Mouse (Mus musculus): ENCODE results near the gene Gm42906.

Gm42906 gene

DNA sequence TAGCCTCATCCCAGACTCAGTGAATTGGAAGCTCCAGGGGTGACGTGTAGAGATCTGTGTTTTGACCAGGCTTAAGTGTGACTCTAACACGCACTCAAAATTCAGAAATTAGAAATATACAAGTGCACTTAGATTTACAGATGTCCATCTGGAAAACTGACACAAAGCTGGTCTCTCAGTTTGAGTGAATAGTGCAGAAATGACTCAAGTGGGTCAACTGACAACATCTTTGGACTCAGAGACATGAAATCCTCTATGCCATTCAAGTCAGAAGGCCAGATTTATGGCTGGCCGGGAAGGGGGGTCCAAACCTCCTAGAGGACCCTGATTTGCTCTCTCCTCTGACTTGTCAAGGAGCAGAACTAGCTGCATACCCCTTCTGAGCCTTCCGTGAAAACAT, 279.9 kb downstream of the Gm42906 start:
- DNase-seq (ENCODE audit: low spot score): no peak

DNA sequence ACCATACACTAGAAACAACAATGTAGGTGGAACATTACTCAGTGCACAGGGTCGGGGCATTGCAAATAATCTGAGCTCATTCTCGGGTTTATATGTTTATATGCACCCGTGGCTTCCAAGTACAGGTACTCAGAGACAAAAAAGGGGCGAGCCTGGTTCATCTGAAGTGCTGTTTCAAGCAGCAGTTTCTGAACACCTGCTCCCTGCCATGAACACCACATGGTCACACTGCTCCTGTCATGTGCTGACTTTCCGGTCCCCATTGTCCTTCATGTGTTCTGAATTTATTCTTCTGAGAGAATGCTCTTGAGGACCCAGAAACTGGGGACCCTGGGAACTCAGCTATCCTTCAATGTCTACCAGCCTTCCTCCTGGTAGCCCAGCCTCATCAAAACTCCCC, 282.2 kb downstream of the Gm42906 start:
- DNase-seq (ENCODE audit: low spot score): no peak

DNA sequence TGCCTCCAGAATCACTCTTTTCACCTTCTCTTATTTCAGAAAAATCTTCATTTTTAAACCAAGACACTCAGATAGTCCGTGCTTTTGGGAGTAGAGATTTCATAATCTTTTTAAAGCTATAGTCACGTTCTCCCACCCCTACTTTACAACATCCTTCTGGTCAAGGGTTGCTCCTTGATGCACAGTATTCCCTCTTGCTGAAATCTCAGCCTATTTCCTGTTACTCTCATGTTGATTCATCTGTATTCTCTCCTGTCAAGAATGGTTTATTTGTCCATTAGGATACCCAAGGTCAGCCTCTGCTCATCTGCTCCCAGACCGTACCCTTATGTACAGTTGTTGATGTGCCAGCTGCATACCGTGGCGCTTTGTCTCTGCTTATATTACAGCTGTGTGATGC, 284.0 kb downstream of the Gm42906 start:
- no peak for DNase-seq (ENCODE audit: low spot score)

DNA sequence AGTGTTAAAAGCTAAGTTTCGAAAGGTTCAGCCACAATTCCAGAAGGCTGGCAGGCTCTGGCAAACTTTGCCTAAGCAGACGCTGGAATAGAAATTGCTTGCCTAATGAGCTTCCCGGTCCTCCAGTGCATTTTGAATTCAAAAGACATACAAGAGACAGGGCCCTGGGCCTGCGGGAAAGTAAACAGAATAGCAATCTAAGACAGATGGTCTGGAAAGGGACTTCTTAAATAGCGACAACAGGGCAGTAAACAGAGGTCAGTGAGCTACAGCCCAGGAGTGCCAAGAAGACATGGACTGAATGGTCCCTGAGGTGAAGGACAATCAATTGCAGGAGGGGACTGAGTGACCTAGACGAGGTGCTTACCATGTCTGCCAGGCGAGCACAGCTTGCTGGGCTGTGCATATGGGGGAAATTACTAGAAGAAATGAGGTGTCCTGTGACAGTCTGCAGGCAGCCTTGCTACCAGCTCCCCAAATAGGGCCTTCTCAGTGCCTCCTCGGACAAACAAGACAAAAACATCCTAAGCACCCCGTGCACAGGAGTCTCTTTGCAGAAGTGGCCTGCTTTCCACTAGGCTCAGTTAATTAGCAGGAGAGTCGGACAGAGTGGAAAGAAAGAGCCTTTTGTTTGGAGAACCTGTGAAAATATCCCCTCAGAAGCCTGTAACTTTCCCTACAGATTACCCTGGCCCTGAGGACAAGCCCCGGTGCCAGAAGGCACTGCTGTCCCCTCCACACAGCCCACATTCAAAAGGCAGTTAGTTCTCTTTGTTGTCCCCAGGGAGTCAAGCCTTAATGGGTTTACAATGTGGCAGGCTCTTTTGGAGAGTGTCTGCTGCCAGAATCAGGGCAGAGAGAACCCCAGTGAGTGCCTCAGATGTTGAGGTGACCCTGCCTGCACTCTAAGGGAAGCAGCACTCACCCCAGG, 285.0 kb downstream of the Gm42906 start:
- DNase-seq (ENCODE audit: low spot score): peak; percentile 86

DNA sequence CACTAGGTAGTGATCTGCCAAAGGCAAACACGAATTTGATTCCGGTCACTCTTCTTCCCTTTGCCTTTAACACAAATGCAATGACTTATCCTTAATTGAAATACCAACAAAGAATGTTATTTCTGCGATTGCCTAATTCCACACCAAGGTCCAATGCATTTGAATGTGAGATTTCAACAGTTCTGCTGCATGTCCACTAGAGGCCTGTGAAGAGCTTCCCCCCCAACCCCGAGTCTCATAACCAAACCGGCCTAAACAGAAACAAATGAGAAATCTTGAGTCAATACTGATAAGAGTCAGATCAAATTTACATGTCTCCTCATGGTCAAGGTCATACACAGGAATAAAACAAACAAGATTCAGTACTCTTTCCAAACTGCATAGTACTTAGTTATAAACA, 285.7 kb downstream of the Gm42906 start:
- DNase-seq (ENCODE audit: low spot score): peak; percentile 91

DNA sequence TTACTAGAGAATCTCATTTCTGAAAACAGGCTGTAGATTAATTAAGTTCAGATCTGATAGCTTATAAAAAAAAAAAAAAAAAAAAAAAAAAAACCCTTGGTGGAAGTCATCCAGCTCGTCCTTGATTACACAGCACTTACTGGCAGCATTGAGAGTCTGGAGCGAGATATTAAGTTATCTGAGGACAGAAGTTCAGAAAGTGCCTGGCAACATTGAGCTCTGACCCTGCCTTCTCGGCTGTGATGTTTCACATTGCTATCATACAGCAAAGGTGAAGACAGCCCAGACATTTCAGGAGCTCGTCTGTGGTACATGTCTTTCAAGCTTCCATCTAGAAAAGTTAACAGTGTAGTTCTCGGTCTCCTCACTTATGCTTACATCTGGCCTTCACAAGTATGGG, 290.1 kb downstream of the Gm42906 start:
- peak; percentile 55 for DNase-seq (ENCODE audit: low spot score)

DNA sequence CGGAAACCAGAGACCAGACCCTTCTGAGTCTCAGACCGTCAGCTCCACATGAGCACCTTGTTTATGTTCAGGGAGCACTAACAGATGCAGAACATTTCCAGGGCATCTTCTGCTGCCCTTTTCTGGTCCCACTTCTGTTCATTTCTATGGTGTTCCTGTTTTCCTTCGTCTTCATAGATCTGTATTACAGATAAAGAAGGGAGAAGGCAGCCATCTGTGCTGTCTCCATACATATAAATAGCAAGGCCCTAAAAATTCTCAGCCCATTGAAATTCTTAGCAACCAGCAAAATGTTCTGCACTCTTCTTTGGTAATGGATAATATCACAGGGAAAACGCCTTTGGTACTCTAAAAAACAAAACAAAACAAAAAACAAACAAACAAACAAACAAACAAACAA, 290.7 kb downstream of the Gm42906 start:
- DNase-seq (ENCODE audit: low spot score): no peak

DNA sequence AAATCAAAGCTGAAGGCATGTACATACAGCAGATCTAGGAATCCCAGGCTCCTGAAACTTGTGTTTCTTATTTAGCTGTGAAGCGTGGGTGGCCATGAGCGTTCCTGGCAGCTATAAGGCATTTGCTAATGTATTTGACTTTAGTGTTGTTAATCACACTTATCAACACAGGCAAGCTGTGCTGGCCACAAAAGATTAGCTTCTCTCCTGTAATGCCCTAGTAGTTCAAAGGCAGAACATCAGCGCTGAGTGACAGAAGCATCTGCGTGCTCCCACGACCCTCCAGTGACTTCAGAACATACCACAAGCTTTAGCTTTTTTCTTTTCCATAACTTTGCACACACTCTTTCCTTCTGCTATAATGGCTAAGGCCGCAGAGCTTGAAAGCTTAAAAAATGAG, 292.0 kb downstream of the Gm42906 start:
- DNase-seq (ENCODE audit: low spot score): no peak

DNA sequence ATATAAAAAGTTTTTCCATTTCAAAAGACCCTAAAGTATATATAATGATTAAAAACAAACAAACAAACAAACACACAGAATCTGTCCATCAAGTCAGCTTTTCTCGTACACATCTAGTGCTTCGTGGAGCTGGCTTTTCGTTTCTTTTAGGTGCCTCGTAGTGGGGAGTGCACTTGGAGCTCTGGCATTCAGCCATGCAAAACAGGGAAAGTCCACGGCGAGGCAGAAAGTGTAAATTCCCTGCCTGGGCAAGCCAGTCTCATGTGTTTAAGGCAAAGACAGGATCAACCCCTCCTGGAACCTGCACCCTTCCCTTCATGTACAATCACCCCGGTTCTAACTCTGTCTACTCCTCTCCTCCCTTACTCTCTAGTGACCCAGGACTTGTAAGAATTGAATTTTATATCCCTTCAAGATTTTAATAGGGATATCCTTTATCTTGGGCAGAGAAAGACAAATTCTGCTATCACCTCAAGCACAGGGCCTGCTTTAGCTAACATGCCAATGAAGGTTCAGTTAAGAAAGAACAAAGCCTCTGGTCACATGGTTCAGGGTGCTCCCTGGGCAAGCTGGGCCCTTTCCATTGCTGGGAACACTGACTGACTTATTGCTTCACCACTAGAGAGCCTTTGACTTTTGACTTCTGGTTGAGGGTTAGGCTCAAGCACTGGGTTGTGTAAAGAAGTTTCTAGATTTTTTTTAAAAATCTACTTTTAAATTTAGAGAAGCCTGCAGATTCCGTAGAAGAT, 292.7 kb downstream of the Gm42906 start:
- DNase-seq (ENCODE audit: low spot score): peak; percentile 83

DNA sequence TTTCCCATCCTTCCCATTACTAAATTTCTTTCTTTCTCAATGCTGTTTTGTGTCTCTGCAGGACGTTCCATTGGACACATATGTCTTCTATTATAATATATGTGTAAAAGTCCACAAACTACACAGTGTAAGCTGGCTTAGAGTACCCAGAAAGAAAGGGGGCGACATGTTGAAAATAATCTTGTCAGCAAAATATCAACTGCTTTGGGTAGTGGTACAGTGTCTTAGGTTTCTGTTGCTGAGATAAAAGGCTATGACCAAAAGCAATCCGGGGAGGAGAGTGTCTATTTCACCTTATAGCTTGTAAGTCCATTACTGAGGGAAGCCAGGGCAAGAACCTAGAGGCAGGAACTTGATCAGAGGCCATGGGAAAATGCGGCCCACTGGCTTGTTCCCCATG, 293.8 kb downstream of the Gm42906 start:
- DNase-seq (ENCODE audit: low spot score): no peak

DNA sequence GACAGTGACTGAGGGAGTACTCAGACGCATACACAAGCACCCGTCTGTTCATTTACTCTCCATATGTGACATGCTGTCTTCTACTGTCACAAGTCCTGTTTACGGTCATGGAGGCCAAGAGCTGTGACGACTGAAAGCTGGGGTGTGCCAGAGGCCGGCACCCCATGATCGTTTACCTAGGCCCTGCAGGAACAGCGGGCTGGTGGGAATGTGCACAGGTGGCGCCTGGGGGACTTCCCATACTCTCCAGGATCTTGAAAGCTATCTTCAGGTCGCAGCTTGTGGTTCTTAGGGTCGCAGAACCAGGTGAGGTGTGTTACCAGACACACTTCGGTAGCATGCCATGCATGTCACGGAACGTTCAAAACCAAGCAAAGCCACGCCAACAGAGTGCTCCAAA, 294.2 kb downstream of the Gm42906 start:
- DNase-seq (ENCODE audit: low spot score): no peak

DNA sequence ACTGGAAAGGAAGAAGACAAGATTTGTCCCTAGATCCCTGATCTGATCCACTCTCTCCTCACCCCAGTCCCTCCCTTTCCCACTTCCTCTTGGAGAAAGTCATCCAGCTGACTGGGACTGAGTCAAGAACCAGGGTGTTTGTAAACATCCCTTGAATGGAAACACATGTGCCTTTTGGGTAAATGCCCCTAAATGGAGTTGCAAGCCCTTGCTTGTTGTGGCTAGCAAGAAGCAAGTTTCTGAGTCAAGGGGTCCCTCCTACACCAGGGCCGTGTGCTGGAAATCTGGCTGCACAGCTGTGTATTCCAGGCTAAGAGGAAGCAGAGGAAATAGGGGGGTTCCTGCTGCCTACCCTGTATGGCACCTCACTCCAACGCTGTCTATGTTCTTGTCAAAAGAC, 298.2 kb downstream of the Gm42906 start:
- peak; percentile 60 for DNase-seq (ENCODE audit: low spot score)

DNA sequence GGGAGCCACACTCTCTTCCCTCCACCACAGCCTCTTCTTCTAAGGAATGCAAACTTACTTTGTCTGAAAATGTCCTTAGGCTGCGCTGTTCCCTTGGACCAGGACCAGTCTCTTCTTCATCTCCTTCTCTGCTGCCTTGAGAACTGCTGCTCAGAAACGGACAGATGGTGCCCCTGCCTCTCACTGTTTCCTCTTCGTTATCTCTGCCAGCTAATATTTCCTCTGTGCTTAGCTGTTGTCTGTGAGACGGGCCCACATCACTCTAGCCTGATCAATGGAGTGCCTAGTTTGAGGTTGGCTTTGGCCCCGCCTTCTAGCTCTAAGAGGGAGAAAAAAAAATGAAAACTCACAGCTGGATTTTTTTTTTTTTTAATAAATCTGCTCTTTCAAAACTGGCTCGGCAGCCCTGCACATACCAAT, 300.7 kb downstream of the Gm42906 start:
- DNase-seq (ENCODE audit: low spot score): no peak

DNA sequence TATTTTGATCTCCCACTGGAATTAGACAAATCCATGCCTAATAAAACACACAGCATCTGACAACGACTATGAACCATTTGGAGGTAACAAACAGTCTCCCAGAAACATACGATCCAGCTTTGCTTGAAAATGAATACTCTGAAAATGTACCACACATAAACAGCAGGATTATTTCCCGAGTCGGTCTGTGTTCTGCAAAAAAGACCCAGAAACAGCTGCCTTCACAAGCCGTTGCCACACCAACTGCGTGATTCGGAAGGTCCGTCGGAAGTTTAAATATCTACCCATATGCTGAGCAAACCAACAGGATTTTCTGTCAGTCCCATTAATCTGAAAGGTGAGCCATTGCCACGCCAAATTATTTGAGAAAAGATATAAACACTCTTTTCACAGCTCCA, 301.4 kb downstream of the Gm42906 start:
- no peak for DNase-seq (ENCODE audit: low spot score)

DNA sequence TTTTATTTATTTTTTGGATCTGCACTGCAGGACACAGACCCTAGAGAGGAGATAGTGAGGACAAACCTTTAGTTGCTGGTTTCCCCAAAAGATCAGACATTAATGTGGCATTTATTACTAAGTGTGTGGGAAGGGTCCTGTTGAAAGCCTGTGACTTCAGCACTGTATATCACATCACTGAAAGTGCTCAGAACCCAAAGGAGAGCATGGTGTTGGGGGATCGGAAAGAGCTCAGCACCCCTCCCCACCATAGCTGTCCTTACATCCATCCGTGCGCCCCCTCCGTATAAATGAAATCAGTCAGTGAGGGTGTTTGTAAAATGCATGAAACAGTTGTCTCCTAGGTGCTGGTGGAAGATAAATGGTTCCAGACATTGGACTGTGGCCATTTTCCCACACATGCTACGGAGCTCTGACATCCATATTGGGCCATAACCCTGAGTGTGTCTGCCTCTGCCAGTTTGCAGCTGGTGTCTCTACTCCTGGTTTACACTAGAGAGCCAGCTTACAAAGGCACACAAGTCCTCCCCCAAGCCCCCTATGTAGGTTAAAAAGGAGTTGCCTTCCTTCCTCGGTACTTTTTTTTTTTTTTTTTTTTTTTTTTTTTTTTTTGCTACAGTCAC, 301.9 kb downstream of the Gm42906 start:
- DNase-seq (ENCODE audit: low spot score): peak; percentile 46

DNA sequence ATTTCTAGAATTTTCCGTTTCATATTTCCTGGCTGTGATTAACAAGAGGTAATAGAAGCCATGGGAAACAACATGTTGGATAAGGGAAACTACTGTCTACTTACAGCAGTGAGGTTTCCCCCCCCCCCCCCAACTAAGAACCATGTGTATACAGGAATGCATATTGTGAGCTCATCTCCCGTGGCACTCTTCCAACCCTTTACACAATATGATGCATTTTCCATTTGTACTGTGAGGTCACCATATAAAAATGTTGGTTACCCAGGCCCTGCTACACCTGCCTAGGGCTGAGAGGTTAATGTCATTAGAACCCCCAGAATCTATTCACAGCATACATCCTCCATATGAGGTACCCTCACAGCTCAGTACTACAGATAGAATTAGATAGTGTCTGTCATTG, 310.1 kb downstream of the Gm42906 start:
- DNase-seq (ENCODE audit: low spot score): no peak

DNA sequence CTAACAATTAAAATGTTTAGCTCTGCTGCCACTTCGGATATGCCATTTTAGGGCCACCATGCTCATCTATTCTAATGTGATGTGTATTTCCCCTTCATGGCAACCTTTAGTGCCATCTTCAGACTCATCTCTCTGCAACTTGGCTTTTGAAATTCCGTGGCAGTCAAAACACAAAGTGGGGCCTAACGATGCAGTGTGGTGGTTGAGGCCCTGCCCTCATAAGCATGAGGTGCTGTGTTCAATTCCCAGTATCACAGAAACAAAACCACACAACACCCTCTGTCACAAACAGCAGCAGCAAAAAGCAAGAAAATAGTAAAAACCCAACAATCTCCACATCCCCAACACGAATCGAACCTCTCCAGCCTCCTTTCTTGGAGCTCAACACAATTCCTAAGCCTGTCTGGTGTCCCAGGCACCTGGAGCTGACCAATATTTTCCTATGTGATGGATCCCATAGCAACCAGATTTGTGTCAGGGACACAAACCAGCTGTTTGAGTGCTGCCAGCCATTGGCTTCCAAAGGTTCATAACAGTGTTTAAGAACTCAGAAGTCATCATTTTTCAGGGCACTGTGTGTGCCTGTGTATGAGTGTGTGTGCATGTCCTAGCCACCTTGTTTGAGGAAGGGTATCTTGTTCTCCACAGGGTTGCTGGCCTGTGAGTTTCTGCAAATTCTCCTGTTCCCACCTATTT, 311.6 kb downstream of the Gm42906 start:
- no peak for DNase-seq (ENCODE audit: low spot score)

DNA sequence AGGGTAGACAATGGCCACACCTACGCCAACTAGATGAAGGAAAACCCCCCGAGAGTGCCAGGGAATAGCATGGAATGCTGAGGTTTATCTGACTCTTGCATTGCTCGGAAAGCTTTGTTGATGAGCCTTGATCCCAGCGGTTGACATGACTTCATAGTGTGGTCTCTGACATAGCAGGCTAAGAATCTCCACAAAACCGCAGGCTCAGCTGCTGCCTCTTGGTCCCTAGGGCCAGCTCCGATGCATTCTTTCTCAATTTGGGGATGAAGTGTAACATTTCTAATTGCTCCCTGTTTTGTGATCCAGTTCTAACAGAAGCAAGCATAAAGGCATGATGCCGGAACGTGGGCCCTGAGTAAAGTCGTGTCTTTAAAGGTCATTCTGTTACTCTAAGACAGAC, 315.2 kb downstream of the Gm42906 start:
- DNase-seq (ENCODE audit: low spot score): peak; percentile 43

DNA sequence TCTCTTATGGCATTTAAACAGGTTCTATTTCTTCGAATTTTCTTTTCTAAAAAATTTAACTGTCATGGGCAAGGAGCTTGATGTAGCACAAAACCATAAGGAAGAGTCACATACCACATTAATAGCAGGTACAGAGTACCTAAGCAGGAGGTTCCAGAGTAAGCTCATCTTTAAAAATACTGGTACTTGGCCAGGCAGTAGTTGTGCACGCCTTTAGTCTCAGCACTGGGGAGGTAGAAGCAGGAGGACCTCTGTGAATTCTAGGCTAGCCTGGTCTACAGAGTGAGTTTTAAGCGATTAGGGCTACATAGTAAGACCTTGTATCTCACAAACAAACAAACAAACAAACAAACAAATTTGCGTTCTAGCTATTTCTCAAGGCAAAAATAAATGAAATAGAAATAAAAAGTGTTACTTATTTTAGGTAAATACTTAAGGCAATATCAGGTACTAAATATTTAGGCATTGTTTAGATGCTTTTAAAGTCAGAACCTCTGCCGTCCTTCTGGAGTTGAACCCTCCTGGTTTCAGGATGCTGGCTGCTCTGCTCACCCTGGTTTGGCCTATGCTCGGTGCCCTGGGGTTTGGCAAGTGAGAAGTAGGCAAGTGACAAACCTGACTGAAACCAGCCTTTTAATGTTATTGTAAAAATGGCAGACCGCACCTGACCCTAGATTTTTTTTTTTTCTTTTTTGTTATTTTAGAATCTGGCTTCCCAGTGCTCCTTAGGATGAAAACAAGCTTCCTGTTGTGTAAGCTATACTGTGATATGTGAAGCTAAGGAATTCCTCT, 316.7 kb downstream of the Gm42906 start:
- DNase-seq (ENCODE audit: low spot score): no peak

DNA sequence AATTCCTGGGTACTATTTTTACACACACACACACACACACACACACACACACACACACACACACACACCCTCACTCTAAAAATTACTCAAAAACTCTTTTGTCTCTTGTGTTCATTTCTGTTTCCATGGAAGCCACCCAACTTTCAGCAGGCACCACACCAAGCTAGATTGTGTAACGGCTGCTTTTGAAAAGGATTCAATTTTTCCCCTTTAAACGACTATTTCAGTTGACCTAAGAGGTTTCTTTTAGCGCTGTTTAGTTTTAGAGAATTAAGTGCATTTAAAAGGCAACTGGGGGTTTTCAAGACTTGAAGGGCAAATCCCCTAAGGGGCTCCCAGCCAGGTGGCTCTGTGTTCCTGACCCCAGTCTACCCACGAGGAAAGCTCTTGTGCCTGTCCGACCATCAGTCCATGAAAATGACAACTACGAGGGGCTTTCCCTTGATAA, 317.5 kb downstream of the Gm42906 start:
- peak; percentile 89 for DNase-seq (ENCODE audit: low spot score)

DNA sequence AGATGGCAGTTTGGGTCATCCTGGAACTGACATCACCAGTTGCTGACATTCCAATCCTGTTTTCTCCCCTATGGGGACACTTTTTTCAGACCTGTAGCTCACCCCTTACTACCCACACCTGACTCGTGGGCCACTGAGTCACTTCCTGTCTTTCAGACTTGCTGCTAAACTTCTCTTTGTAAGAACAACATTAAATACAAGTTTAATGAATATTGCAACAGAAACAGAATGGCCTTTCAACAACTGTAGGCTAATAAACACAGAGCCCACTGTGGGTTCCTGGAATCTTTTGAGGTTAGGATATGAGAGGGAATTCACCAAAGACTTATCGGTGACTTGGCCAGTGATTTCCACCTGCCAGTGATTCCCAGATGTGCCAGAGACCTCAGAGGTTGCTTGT, 318.1 kb downstream of the Gm42906 start:
- no peak for DNase-seq (ENCODE audit: low spot score)
